Mouse (Mus musculus) spleen, embryonic (tissue): ENCODE measurements around the gene Cd3eap.

Experiments
- CTCF ChIA-PET: fragments of 350-600 bp; sonication (Branson Sonifier 250); formaldehyde crosslinking; loops from one replicate; lab custom pipeline; 2022; lab: Charles Lee

The Cd3eap gene

DNA sequence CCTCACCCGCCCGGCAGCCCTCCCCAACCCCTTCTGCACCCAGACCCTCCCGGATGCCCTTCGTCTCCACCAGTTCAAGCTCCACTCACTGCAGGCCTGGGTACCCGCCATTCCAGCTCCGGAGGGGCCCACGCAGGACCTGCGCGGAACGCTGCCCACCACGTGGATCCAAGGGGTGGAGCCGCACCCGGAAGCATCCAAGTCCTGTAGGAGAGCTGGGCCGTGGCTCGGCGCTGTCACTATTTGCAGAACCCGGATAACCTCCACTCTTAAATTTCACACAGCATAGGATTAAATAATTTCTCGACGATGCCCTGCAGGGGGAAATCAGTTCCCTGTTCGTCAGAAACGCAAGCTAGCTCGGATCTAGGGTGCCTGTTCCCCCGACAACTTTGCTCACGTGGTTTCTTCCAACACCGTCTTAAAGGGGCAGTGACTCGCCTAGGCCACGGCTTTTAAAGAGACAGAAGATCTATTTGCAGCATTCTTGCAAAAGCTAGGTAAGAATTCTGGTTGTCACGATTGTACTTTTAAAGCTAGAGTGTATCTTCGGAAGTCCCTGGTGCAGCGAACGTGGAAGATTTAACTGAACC, at the start of gene Cd3eap, which contains the start of gene Ppp1r13l:
Gene Cd3eap, minus strand, starts transcription at position 185 of the 593 bp plus-strand sequence.
Gene Ppp1r13l, plus strand, starts transcription at position 451 of the 593 bp plus-strand sequence.
- CTCF ChIA-PET: interaction anchor here (0.7 kb wide), 1 partner anchor 9 kb away, joined by 3 read pairs; no protein-coding TSS in a partner anchor

DNA sequence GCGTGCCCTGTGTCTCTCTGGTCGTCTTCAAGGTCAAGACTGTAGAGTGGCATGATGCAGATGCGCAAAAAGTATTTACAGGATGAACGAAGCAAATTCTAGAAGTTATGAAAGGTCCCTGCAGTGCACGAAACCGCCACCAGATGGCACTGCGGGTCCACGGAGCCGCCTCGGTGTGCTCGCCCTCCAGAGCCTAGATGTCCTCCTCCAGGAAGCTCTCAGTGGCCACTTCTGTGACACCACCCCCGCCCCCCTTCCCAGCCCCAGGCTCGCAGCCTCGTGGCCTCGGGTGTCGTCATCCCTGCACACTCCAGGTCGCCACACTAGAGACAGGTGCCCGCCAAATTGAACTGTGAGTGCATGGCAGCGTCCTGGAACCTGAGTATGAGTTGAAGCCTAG, 46.1 kb upstream of the Cd3eap start:
- CTCF ChIA-PET: interaction anchor here (0.6 kb wide), 1 partner anchor 475 kb away, joined by 3 read pairs; no protein-coding TSS in a partner anchor

- CTCF ChIA-PET: interaction anchor here (0.6 kb wide), 1 partner anchor 476 kb away, joined by 3 read pairs; no protein-coding TSS in a partner anchor
Measured at GRCm38 (mm10) chr7:19404476-19404875, 45.2 kb upstream of the Cd3eap start, which contains the start of gene Ckm. Gene Ckm, plus strand, starts transcription at chr7:19404776.

DNA sequence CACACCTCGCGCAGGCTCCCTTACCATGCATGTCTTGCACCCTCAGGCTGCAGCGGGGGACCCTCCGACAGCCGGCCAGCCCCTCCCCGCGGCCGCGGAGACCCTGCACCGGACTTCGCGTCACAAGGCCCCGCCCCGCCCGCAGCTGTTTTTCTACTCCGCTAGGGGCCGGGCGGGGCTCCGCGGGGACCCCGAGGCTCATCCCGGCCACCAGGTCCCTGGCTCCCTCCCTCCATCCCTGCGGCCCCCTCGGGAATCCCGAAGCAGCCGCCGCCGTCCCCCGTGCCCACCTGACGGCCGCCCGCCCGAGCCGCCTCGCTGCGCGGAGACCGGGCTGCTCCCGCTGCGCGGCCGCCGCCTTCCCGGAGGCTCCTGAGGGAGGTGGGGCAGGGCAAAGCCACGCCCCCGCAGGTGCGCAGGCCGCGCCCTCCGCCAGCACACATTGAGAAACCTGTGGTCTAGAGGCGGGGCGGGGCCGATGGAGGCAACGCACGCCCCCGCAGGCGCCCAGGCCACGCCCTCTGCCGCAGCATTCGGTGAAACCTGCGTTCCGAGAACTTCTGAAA, 44.5 kb upstream of the Cd3eap start, which contains the start of gene Klc3:
Gene Klc3, minus strand, starts transcription at position 374 of the 566 bp plus-strand sequence.
- CTCF ChIA-PET: no interaction called here

DNA sequence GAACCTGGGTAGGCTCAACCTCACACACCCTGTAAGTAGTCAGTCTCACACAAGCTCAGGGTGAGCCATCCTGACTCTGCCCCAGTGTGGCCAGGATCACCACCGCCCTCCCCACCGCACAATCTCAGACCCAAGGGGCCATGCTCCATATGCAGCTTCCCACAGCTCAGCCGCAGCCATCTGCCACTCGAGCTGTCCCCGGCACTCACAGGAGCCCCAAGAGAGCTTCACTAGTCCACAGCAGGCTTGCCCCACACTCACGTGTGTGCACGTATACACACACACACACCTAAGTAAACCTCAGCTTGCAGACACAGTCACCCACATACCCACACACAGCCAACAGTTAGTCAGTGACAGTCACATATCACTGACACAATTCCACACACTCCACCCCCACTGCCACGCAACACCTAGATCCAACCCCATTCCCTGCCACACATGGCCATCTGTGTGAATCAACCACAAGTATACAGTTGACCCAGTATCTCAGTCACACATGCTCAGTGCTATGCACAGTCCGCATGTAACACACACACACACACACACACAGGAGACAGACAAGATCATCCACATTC, 43.3 kb upstream of the Cd3eap start:
- CTCF ChIA-PET: no interaction called here

GRCm38 (mm10) chr7:19400946-19401345, 41.7 kb upstream of the Cd3eap start:
- CTCF ChIA-PET: no interaction called here

DNA sequence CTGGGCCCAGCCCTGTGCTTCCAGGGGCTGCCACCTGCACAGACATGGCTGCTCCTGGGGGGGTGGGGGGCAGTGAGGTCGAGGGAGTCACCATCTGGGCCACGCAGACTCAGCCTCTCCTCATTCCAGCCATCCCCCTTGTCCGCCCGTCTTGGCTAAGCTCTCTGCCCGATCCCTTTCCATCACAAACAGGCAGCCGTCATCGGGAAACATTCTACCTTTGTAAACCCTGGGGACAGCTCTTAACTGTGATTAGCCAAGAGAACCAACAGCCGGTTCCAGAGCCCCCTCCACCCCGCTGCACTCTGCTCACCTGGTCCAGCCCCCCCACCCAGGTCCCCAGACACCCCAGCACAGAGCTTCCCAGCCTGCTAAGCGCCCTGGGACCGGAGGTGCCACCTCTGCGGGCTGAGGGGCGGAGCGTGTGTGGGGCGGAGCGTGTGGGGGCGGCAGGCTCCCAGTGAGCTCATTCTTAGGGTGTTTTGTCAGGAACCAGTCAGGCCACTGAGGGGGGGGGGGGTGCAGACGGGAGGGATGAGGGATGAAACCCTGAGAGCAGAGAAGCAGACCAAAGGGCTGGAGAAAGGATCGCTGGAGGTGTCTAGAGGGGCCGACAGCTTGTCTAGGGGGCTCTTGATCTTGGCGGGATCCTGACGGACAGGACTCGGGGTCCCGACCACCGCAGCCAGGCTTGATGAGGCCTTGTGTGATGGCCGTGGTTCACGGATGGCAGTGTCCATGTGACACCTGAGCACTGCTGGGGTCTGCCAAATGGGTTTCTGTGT, 40.4 kb upstream of the Cd3eap start:
- CTCF ChIA-PET: interaction anchor here (0.5 to 0.6 kb wide), 2 partner anchors 37 to 413 kb away, joined by 3 read pairs; no protein-coding TSS in a partner anchor

DNA sequence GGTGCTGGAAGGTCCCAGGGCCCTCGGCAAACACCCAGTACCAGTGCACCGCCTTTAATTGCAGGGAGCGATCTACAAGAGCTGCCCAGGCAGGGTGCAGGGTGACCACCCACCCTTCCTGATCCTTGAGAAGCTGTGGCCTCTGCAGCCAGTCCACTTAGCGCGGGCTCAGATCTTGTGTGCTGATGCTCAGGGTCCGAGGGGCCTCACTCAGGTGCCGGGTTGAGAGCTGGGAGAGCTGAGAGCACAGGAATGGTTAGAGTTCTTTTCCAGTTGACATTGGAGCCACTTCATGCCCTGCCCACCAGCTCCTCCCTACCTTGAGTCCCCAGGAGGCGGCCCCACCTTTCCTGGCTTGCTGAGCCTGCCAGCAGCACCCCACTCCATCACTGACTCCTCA, 35.2 kb upstream of the Cd3eap start:
- CTCF ChIA-PET: no interaction called here

DNA sequence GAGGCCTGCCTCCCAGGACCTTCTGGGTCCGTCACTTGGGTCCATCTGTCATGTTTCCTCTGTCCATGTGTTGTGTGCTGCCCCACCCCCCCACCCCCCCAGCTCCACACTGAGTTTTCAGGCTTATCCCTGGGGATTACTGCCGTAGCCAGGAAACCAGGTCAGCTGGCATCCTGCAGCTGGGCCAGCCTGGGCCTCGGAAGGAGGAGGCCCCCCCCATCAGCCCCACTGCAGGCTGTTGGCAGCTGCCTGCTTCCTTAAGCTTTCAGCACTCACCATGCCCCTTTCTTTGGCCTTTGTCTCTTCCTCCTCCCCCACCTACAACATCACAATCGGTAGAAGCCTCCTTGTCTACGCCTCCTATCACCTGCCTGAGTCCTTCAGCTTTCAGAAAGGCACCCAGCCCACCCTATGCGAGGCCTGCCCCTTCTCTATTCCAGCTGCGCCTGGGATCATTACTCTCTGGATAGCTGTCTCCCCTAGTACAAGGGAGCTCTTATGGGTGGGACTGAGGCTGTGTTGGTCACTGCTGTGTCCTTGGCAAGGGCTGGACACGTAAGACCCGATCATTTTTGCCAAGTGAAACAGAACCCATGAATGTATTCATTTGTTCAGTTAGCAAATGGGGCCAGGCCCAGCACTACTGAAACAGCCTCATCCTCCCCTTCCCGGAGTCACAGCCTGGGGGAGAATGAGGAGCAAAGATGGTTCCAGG, 29.6 kb upstream of the Cd3eap start:
- CTCF ChIA-PET: interaction anchor here (0.5 kb wide), 1 partner anchor 75 kb away, joined by 6 read pairs; no protein-coding TSS in a partner anchor

GRCm38 (mm10) chr7:19383708-19384107, 24.4 kb upstream of the Cd3eap start:
- CTCF ChIA-PET: no interaction called here

DNA sequence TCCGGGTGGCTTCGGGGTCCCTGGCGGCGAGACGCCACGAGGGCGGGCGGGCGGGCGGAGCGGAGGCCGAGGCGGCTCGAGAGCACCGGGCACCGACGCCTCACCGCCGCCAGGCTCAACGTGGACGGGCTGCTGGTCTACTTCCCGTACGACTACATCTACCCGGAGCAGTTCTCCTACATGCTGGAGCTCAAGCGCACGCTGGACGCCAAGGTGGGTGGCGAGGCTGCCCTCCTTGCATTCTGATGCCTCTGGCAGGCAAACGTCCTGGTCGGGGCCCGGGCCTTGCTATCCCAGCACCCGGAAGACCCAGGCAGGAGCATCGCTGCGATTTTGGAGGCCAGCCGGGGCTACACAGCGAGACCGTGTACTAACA, 22.9 kb upstream of the Cd3eap start:
- CTCF ChIA-PET: no interaction called here

DNA sequence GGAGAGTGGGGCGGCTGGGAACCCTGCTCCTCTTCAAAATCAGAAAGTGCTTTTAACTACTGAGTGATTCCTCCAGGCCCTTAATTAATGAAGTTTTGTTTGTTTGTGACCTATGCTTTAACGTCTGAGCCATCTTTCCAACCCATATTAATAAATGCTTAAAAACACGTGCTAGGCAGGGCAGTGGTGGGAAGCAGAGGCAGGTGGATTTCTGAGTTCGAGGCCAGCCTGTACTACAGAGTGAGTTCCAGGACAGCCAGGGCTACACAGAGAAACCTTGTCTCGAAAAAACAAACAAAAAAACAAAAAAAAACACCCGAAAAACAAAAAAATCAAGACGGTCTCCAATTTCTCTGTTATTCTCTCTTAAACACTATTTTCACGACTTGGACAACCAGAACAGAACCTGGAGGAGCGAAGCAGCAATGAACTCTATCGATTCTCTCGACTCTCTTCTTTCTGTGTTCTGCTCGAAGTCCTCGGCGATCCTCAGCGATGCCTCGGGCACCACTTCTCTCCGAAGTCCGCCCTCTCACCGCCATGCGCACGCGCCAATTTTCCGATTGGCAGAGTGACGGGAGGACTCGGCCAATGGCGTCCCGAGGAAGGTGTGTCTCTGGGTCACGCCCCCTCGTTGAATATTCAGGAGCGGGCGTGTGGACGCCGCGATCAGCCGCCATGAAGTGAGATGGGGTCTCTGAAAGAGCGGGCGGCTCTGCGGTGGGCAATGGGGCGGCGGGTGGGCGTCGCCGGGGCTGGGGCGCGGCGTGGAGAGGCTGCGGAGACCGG, 22.3 kb upstream of the Cd3eap start, which contains the start of gene Ercc2:
Gene Ercc2, plus strand, starts transcription at position 634 of the 789 bp plus-strand sequence.
- CTCF ChIA-PET: no interaction called here

DNA sequence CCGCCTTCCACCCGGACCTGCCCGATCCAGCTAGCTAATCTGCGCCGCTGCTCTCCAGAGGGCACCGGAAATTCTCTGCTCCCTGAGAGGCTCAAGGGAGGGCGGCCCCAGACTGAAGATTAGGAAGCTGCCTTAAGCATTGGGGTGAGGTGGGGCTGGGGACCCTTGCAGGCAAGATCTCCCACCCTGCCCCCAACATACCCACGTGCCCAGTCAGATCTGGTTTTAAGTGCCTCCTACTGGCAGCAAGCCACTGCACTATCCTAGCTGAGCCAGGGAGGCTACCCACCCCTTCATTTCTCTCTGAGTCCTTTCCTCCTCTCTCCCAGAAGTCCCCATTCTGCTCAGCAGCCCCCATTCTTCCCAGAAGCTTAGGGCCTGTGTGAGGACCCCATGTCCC, 18.8 kb upstream of the Cd3eap start:
- CTCF ChIA-PET: no interaction called here

- CTCF ChIA-PET: no interaction called here
Measured at GRCm38 (mm10) chr7:19376019-19376418, 16.7 kb upstream of the Cd3eap start.

- CTCF ChIA-PET: no interaction called here
Measured at GRCm38 (mm10) chr7:19375368-19375767, 16.1 kb upstream of the Cd3eap start.

DNA sequence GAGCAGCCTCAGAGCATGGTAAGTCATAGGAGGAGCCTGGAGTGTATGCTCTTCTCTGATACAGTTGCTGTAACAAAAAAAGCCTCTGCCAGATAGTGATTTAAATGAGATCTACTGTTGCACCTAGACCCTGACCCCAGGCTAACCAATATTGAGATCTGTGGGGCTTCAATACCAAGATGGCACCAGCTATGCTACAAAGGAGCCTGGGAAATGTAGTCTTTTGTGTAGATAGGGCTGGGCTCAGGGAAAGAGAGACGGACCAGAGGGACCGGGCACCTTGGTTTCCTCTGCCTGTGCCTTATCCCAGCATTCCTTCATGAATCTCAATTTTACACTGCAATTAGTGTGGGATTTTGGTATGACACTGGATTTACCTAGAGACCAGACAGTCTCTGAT, 14.1 kb upstream of the Cd3eap start:
- CTCF ChIA-PET: no interaction called here

DNA sequence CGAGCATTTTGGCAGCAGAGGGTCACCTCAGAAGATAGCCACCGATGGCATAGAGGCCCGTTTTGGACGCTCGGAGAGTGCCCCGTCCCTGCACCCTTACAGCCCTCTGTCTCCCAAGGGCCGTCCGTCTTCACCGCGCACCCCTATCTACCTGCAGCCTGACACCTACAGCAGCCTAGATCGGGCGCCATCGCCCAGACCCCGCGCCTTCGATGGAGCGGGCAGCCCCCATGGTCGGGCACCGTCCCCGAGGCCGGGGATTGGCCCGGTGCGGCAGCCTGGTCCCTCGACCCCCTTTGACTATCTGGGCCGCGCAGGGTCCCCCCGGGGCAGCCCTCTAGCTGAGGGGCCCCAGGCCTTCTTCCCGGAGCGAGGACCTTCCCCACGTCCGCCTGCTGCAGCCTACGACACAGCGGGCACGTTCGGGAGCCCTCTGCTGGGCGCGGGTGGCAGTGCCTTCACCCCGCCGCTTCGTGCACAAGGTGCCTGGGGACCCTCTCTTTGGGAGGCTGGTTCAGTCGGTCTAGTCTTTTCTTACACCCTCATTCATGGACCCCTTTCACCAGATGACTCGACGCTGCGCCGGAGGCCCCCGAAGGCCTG, 10.6 kb upstream of the Cd3eap start:
- CTCF ChIA-PET: interaction anchor here (0.6 kb wide), 1 partner anchor 343 kb away, joined by 4 read pairs; no protein-coding TSS in a partner anchor

DNA sequence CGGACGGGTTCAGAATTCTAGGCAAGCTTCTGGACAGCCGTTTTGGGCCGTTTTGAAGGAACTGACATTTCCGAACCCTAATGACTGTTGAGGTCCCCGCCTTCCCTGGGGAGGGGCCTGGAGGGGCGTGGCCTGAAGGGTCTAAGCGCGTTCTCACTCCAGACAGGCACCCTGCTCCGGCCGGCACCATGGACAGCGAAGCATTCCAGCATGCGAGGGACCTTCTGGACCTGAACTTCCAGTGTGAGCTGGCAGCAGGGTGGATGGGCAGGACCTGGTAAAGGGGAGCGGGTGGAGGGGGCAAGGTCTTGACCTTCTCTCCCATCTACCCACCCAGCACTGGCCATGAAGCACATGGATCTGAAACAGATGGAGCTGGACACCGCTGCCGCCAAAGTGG, 9.1 kb upstream of the Cd3eap start:
- CTCF ChIA-PET: no interaction called here

DNA sequence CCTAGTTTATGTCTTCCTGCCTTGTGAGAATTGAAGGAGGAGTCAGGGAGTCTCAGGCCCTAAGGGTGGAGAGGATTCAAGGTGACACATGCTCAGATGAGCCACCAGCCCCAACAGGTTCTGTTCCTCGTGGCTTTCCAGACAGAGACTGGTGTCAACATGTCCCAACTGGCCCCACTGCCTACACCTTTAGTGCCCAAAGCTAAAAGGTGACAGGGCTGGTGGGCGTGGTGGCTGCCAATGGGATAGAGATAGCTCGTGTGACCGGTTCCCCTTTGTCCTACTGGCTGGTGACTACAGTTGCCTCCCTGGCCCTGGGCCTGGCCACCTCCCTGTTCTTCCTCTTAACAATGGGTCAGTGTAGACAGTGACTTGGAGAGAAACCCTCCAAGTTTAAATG, 6.1 kb upstream of the Cd3eap start:
- CTCF ChIA-PET: no interaction called here

- CTCF ChIA-PET: interaction anchor here (0.9 to 1.4 kb wide), 3 partner anchors 54 to 83 kb away, joined by 3 to 5 read pairs (median 4); partner anchors contain the start of gene Fosb
Measured at GRCm38 (mm10) chr7:19363881-19364280, 4.6 kb upstream of the Cd3eap start.
